Mouse (Mus musculus): ENCODE measurements around the gene Cabin1. TPM values are rescaled to one million over a fixed set of nuclear protein-coding genes. Genes with fewer than 3 reads are reported as not detected.

The Cabin1 gene
- polyA plus RNA-seq, 2 experiments: 11.2 to 13.7 TPM

- Histone ChIP-seq H3K27me3 (ENCODE audit: control insufficient read depth, insufficient read depth, low read length) (no peaks in the 10 kb centered on the region), H3K36me3 (replicated peaks; ENCODE audit: control insufficient read depth, insufficient read depth, low read depth) (peaks cover 32% of the 10 kb centered on the region), H3K9me3 (ENCODE audit: control insufficient read depth, low read length) (no peaks in the 10 kb centered on the region), H3K4me1 (replicated peaks; ENCODE audit: control insufficient read depth in 2 of 2, insufficient read depth in 2 of 2, low read length in 1 of 2) (peaks cover 38 to 40% of the 10 kb centered on the region in 2 experiments), H3K4me2 (ENCODE audit: low read depth) (no peak overlapping the region), H3K9ac (replicated peaks) (peak overlapping the region; percentile 39), H3K27ac (peak overlapping the region; percentile 92), H3K4me3 (ENCODE audit: insufficient read depth in 1 of 2, low read depth in 2 of 2, low read length in 2 of 2) (no peak overlapping the region)
- ATAC-seq (ENCODE audit: insufficient read depth): no peak
- no peak for DNase-seq (ENCODE audit: low read depth in 3 of 3, low spot score in 3 of 3)
- TF ChIP-seq CTCF (IDR thresholded peaks at IDR 0.05; ENCODE audit: low read depth) (no peak), EP300 (IDR thresholded peaks at IDR 0.05; ENCODE audit: low read depth) (no peak)
- 91% methylated on average over 3 of the region's 3 CpGs for WGBS (ENCODE audit: insufficient replicate concordance)
Measured at GRCm38 (mm10) chr10:75707901-75708632, 56.1 kb downstream of the Cabin1 start.

GRCm38 (mm10) chr10:75706632-75707216 is 57.4 kb downstream of the Cabin1 start:
- WGBS (ENCODE audit: insufficient replicate concordance): 40% methylated on average over 8 of the region's 8 CpGs
- DNase-seq (ENCODE audit: low read depth in 3 of 3, low spot score in 3 of 3): peak; percentile 49 to 65 (median 57)
- Histone ChIP-seq H3K4me1 (replicated peaks; ENCODE audit: control insufficient read depth in 2 of 2, insufficient read depth in 2 of 2, low read length in 1 of 2) (peaks cover 38 to 40% of the 10 kb centered on the region in 2 experiments), H3K4me3 (ENCODE audit: insufficient read depth in 1 of 2, low read depth in 2 of 2, low read length in 2 of 2) (no peak overlapping the region), H3K9ac (replicated peaks) (peak overlapping the region; percentile 61), H3K36me3 (replicated peaks; ENCODE audit: control insufficient read depth, insufficient read depth, low read depth) (peaks cover 31% of the 10 kb centered on the region), H3K27me3 (ENCODE audit: control insufficient read depth, insufficient read depth, low read length) (no peaks in the 10 kb centered on the region), H3K9me3 (ENCODE audit: control insufficient read depth, low read length) (no peaks in the 10 kb centered on the region), H3K4me2 (ENCODE audit: low read depth) (peak overlapping the region; percentile 48), H3K27ac (peak overlapping the region; percentile 92)
- TF ChIP-seq CTCF (IDR thresholded peaks at IDR 0.05; ENCODE audit: low read depth) (peak; percentile 53), EP300 (IDR thresholded peaks at IDR 0.05; ENCODE audit: low read depth) (peak; percentile 60; the same call in 1 of the 2 replicates)
- peak; percentile 77 for ATAC-seq (ENCODE audit: insufficient read depth)

GRCm38 (mm10) chr10:75705681-75706400 is 58.3 kb downstream of the Cabin1 start:
- H3K4me2 ChIP-seq (ENCODE audit: low read depth): peak overlapping the region; percentile 48
- TF ChIP-seq CTCF (IDR thresholded peaks at IDR 0.05; ENCODE audit: low read depth): no peak
- TF ChIP-seq EP300 (IDR thresholded peaks at IDR 0.05; ENCODE audit: low read depth): peak; percentile 95
- no peak overlapping the region for H3K4me3 ChIP-seq (ENCODE audit: insufficient read depth in 1 of 2, low read depth in 2 of 2, low read length in 2 of 2)
- 30% methylated on average over 7 of the region's 7 CpGs for WGBS (ENCODE audit: insufficient replicate concordance)
- no peaks in the 10 kb centered on the region for H3K9me3 ChIP-seq (ENCODE audit: control insufficient read depth, low read length)
- ATAC-seq (ENCODE audit: insufficient read depth) (peak; percentile 92), DNase-seq (ENCODE audit: low read depth in 3 of 3, low spot score in 3 of 3) (peak; percentile 83 to 88 (median 86))
- H3K36me3 ChIP-seq (replicated peaks; ENCODE audit: control insufficient read depth, insufficient read depth, low read depth): peaks cover 25% of the 10 kb centered on the region
- H3K4me1 ChIP-seq (replicated peaks; ENCODE audit: control insufficient read depth in 2 of 2, insufficient read depth in 2 of 2, low read length in 1 of 2): peaks cover 38 to 40% of the 10 kb centered on the region in 2 experiments
- peak overlapping the region; percentile 92 for H3K27ac ChIP-seq
- no peaks in the 10 kb centered on the region for H3K27me3 ChIP-seq (ENCODE audit: control insufficient read depth, insufficient read depth, low read length)
- peak overlapping the region; percentile 25 for H3K9ac ChIP-seq (replicated peaks)

GRCm38 (mm10) chr10:75704212-75705185 is 59.6 kb downstream of the Cabin1 start:
- peaks cover 20% of the 10 kb centered on the region for H3K36me3 ChIP-seq (replicated peaks; ENCODE audit: control insufficient read depth, insufficient read depth, low read depth)
- ATAC-seq (ENCODE audit: insufficient read depth): no peak
- H3K27ac ChIP-seq: peak overlapping the region; percentile 92
- no peak overlapping the region for H3K4me3 ChIP-seq (ENCODE audit: insufficient read depth in 1 of 2, low read depth in 2 of 2, low read length in 2 of 2)
- no peak overlapping the region for H3K9ac ChIP-seq (replicated peaks)
- H3K4me2 ChIP-seq (ENCODE audit: low read depth): no peak overlapping the region
- H3K9me3 ChIP-seq (ENCODE audit: control insufficient read depth, low read length): no peaks in the 10 kb centered on the region
- H3K4me1 ChIP-seq (replicated peaks; ENCODE audit: control insufficient read depth in 2 of 2, insufficient read depth in 2 of 2, low read length in 1 of 2): peaks cover 38 to 41% of the 10 kb centered on the region in 2 experiments
- H3K27me3 ChIP-seq (ENCODE audit: control insufficient read depth, insufficient read depth, low read length): no peaks in the 10 kb centered on the region
- 89% methylated on average over 15 of the region's 15 CpGs for WGBS (ENCODE audit: insufficient replicate concordance)
- DNase-seq (ENCODE audit: low read depth in 3 of 3, low spot score in 3 of 3): no peak
- TF ChIP-seq EP300 (IDR thresholded peaks at IDR 0.05; ENCODE audit: low read depth) (no peak), CTCF (IDR thresholded peaks at IDR 0.05; ENCODE audit: low read depth) (no peak)
